In genomic region chr9:53536558-53537320, GRCm38 (mm10) we compare ENCODE assay signal across 8 mouse cellular contexts. TPM values are rescaled to one million over a fixed set of nuclear protein-coding genes. Genes with fewer than 3 reads are reported as not detected.
DNase-seq lines count a peak whose midpoint lies in the region; ATAC-seq and TF ChIP-seq lines count a peak whose summit lies in the region.

Gene Atm, minus strand, starts transcription at chr9:53536740.
Gene Npat, plus strand, starts transcription at chr9:53537047.

- peak within 1 kb of the TSS; percentile 77 for H3K4me3 ChIP-seq in C2C12 (ENCODE audit: insufficient read depth, poor library complexity, severe bottlenecking)
- H3K4me3 ChIP-seq in erythroblast, embryonic 14.5 days (replicated peaks), result peak within 1 kb of the TSS; percentile 97
- peak within 1 kb of the TSS; percentile 83 for H3K4me3 ChIP-seq in heart, embryonic 11.5 days (ENCODE audit: low read depth, low read length)
- peak within 1 kb of the TSS; percentile 92 for H3K4me3 ChIP-seq in kidney, embryonic 16.5 days (ENCODE audit: low read length)
- peak within 1 kb of the TSS; percentile 85 for H3K4me3 ChIP-seq in liver, adult 2 months (ENCODE audit: insufficient read depth, low read depth, low read length)
- H3K4me3 ChIP-seq in myocyte, result peak within 1 kb of the TSS; percentile 87

- peaks cover 52% of the 10 kb centered on the region for H3K79me3 ChIP-seq in C2C12 (ENCODE audit: low read depth)

- ATAC-seq in heart, embryonic 11.5 days (replicated peaks; ENCODE audit: insufficient number of reproducible peaks, low FRiP score, low TSS enrichment), result peak; percentile 99
- ATAC-seq in kidney, embryonic 16.5 days (ENCODE audit: low FRiP score, low TSS enrichment), result peak; percentile 99

- H3K79me2 ChIP-seq in C2C12 (ENCODE audit: control insufficient read depth, insufficient read depth) (peaks cover 71% of the 10 kb centered on the region), myocyte (ENCODE audit: control insufficient read depth, insufficient read depth) (peaks cover 48% of the 10 kb centered on the region)
- no peaks in the 10 kb centered on the region; the same call in 1 of the 2 replicates for H3K79me2 ChIP-seq in liver, adult 2 months (ENCODE audit: control insufficient read depth, insufficient read depth, low read length)

- no peak for TF ChIP-seq CTCF in C2C12 (IDR thresholded peaks at IDR 0.05; ENCODE audit: control insufficient read depth, insufficient read depth, insufficient read length)
- peak; percentile 34; the same call in 1 of the 2 replicates for TF ChIP-seq CTCF in brain, embryonic 14.5 days (IDR thresholded peaks at IDR 0.05; ENCODE audit: borderline replicate concordance, extremely low read depth, insufficient read depth, insufficient read length)
- no peak for TF ChIP-seq CTCF in liver, adult 2 months (IDR thresholded peaks at IDR 0.05; ENCODE audit: low read depth, low read length)

- H3K36me3 ChIP-seq in C2C12 (ENCODE audit: control insufficient read depth, insufficient read depth) (peaks cover 11% of the 10 kb centered on the region), myocyte (ENCODE audit: control insufficient read depth, insufficient read depth) (no peaks in the 10 kb centered on the region)
- peaks cover 26% of the 10 kb centered on the region for H3K36me3 ChIP-seq in erythroblast, embryonic 14.5 days (ENCODE audit: control insufficient read depth)
- H3K36me3 ChIP-seq in heart, embryonic 11.5 days (ENCODE audit: control insufficient read depth, insufficient read depth, low read length), result no peaks in the 10 kb centered on the region
- 0 out of 2 replicates have a peak, but pooled peaks cover 7% of the 10 kb centered on the region for H3K36me3 ChIP-seq in kidney, embryonic 16.5 days (ENCODE audit: insufficient read depth, low read length)
- no peaks in the 10 kb centered on the region for H3K36me3 ChIP-seq in liver, adult 2 months (ENCODE audit: control insufficient read depth, insufficient read depth, low read length)
- no peaks in the 10 kb centered on the region for H3K36me3 ChIP-seq in splenic B cell, adult 2 months (ENCODE audit: control insufficient read depth, insufficient read depth, low read length, poor library complexity, severe bottlenecking)

- peaks cover 45% of the 10 kb centered on the region for H3K4me1 ChIP-seq in erythroblast, embryonic 14.5 days (ENCODE audit: control insufficient read depth)
- H3K4me1 ChIP-seq in heart, embryonic 11.5 days (ENCODE audit: control insufficient read depth, insufficient read depth, low read length), result peaks cover 10% of the 10 kb centered on the region
- peaks cover 17% of the 10 kb centered on the region for H3K4me1 ChIP-seq in kidney, embryonic 16.5 days (ENCODE audit: insufficient read depth, low read length)
- peaks cover 4% of the 10 kb centered on the region; the same call in 1 of the 2 replicates for H3K4me1 ChIP-seq in liver, adult 2 months (ENCODE audit: control insufficient read depth, insufficient read depth, low read length)

- H3K27ac ChIP-seq in heart, embryonic 11.5 days (ENCODE audit: low read depth, low read length), result peak within 1 kb of the TSS; percentile 94
- H3K27ac ChIP-seq in kidney, embryonic 16.5 days (ENCODE audit: low read length), result peak within 1 kb of the TSS; percentile 94
- H3K27ac ChIP-seq in liver, adult 2 months (replicated peaks; ENCODE audit: insufficient read depth, low read depth, low read length), result peak within 1 kb of the TSS; percentile 49

- H3ac ChIP-seq in C2C12 (ENCODE audit: control insufficient read depth, insufficient read length, low read depth) (peak within 1 kb of the TSS; percentile 97), myocyte (ENCODE audit: control insufficient read depth, insufficient read length) (peak within 1 kb of the TSS; percentile 39)

- peak within 1 kb of the TSS; percentile 91 for H3K9ac ChIP-seq in heart, embryonic 11.5 days (ENCODE audit: low read depth, low read length)
- H3K9ac ChIP-seq in kidney, embryonic 16.5 days (replicated peaks; ENCODE audit: low read length), result peak within 1 kb of the TSS; percentile 93
- peak within 1 kb of the TSS; percentile 81 for H3K9ac ChIP-seq in liver, adult 2 months (ENCODE audit: low read depth, low read length)

- under 1% methylated on average over 69 of the region's 69 CpGs for WGBS in heart, embryonic 11.5 days (ENCODE audit: insufficient replicate concordance)
- under 1% methylated on average over 69 of the region's 69 CpGs for WGBS in kidney, embryonic 16.5 days
- WGBS in liver, adult 2 months, result under 1% methylated on average over 69 of the region's 69 CpGs

- H3K27me3 ChIP-seq in C2C12 (ENCODE audit: control insufficient read depth, insufficient read depth, insufficient read length), result no peaks in the 10 kb centered on the region
- H3K27me3 ChIP-seq in erythroblast, embryonic 14.5 days (ENCODE audit: control insufficient read depth), result no peaks in the 10 kb centered on the region
- no peaks in the 10 kb centered on the region for H3K27me3 ChIP-seq in heart, embryonic 11.5 days (ENCODE audit: control insufficient read depth, insufficient read depth, low read length)
- H3K27me3 ChIP-seq in kidney, embryonic 16.5 days (ENCODE audit: insufficient read depth, low read length), result no peaks in the 10 kb centered on the region
- no peaks in the 10 kb centered on the region for H3K27me3 ChIP-seq in liver, adult 2 months (ENCODE audit: control insufficient read depth, insufficient read depth, low read length)
- no peaks in the 10 kb centered on the region for H3K27me3 ChIP-seq in myocyte (ENCODE audit: control insufficient read depth, insufficient read depth, insufficient read length)
- H3K27me3 ChIP-seq in splenic B cell, adult 2 months (ENCODE audit: control insufficient read depth, insufficient read depth, low read length, poor library complexity, severe bottlenecking), result no peaks in the 10 kb centered on the region

- H3K9me3 ChIP-seq in erythroblast, embryonic 14.5 days (ENCODE audit: control insufficient read depth, low read length), result no peaks in the 10 kb centered on the region
- no peaks in the 10 kb centered on the region for H3K9me3 ChIP-seq in heart, embryonic 11.5 days (replicated peaks; ENCODE audit: control insufficient read depth, low read length)
- H3K9me3 ChIP-seq in kidney, embryonic 16.5 days (ENCODE audit: low read length), result no peaks in the 10 kb centered on the region

- peak; percentile 84; the same call in 1 of the 2 replicates for TF ChIP-seq POLR2A in brain, embryonic 14.5 days (IDR thresholded peaks at IDR 0.05; ENCODE audit: borderline replicate concordance, extremely low read depth, insufficient read depth, insufficient read length, poor library complexity, severe bottlenecking)
- TF ChIP-seq POLR2A in liver, adult 2 months (IDR thresholded peaks at IDR 0.05; ENCODE audit: extremely low read depth, insufficient read depth, low read length), result peak; percentile 70
- TF ChIP-seq POLR2A in myocyte (IDR thresholded peaks at IDR 0.05; ENCODE audit: insufficient read length, low read depth), result peak; percentile 74

- H3K4me2 ChIP-seq in heart, embryonic 11.5 days, result peak within 1 kb of the TSS; percentile 92
- peak within 1 kb of the TSS; percentile 93 for H3K4me2 ChIP-seq in kidney, embryonic 16.5 days (replicated peaks; ENCODE audit: low read depth, low read length)
- H3K4me2 ChIP-seq in myocyte (ENCODE audit: low read depth), result peak within 1 kb of the TSS; percentile 95

- peak; percentile 100 for DNase-seq in brain, embryonic 14.5 days (ENCODE audit: low read depth)
- DNase-seq in liver, adult 2 months (ENCODE audit: extremely low read depth, low read depth, low spot score), result peak; percentile 96
- peak; percentile 100 for DNase-seq in splenic B cell, adult 2 months (ENCODE audit: low read depth, low spot score)

TF ChIP-seq in C2C12, 6 proteins besides CTCF, POLR2A, EP300 and RAD21:
- TF ChIP-seq FOSL1 (IDR thresholded peaks at IDR 0.05; ENCODE audit: insufficient read depth, low read length, poor library complexity, severe bottlenecking), result no peak
- TF ChIP-seq USF1 (IDR thresholded peaks at IDR 0.05; ENCODE audit: low read depth), result peak; percentile 74
- TF ChIP-seq MYOD1 (IDR thresholded peaks at IDR 0.05; ENCODE audit: control insufficient read depth, insufficient read length, low read depth), result no peak
- TF ChIP-seq MAX (IDR thresholded peaks at IDR 0.05), result peak; percentile 92

TF ChIP-seq in myocyte, 11 proteins besides CTCF, POLR2A, EP300 and RAD21 (continues in another document):
- TF ChIP-seq TCF3 (IDR thresholded peaks at IDR 0.05; ENCODE audit: insufficient read length, low read depth), result no peak
- no peak for TF ChIP-seq CEBPB (IDR thresholded peaks at IDR 0.05; ENCODE audit: insufficient read depth, poor library complexity, severe bottlenecking)
- TF ChIP-seq TCF12 (IDR thresholded peaks at IDR 0.05; ENCODE audit: insufficient read depth, poor library complexity, severe bottlenecking), result no peak
- no peak for TF ChIP-seq REST (IDR thresholded peaks at IDR 0.05; ENCODE audit: insufficient read depth, insufficient read length)
- TF ChIP-seq MYOG (IDR thresholded peaks at IDR 0.05; ENCODE audit: control insufficient read depth in 1 of 3, insufficient read depth in 1 of 3, insufficient read length in 2 of 3, low read depth in 2 of 3), result peak in 1 of 3 experiments; percentile 50
- no peak for TF ChIP-seq SRF (IDR thresholded peaks at IDR 0.05; ENCODE audit: control insufficient read depth, insufficient read length, low read depth)
- peak; percentile 71 for TF ChIP-seq E2F4 (IDR thresholded peaks at IDR 0.05; ENCODE audit: insufficient read depth)
- no peak for TF ChIP-seq MAX (IDR thresholded peaks at IDR 0.05; ENCODE audit: low read depth)
- TF ChIP-seq POLR2AphosphoS2 (IDR thresholded peaks at IDR 0.05; ENCODE audit: insufficient read length, low read depth), result peak; percentile 74
- peak; percentile 55 for TF ChIP-seq USF1 (IDR thresholded peaks at IDR 0.05; ENCODE audit: low read depth)

RNA-seq across cellular contexts. Expression of gene Atm, which starts in this region (rescaled TPM):
- 3.3 TPM for polyA plus RNA-seq in C2C12 (2012; fragmentation: generic; extraction: Trizol)
- 5.9 and 12.3 TPM in 2 replicates for polyA plus RNA-seq in brain, embryonic 14.5 days (2012; rRNA removed)
- 0.02 and 0.06 TPM in 2 replicates for polyA plus RNA-seq in erythroblast, embryonic 14.5 days (2012)
- polyA plus RNA-seq in heart, embryonic 11.5 days (2014; fragmentation: Nextera tagmentation; extraction: Ambion mirVana), result 12.0 and 12.6 TPM in 2 replicates
- polyA plus RNA-seq in kidney, embryonic 16.5 days (2015; fragmentation: Nextera tagmentation; extraction: Ambion mirVana), result 13.1 and 16.8 TPM in 2 replicates
- total RNA-seq in liver, adult 2 months (2014; rRNA removed), result 7.6 and 8.3 TPM in 2 replicates
- polyA plus RNA-seq in liver, adult 2 months (2012; rRNA removed), result 0.77 and 0.93 TPM in 2 replicates
- polyA plus RNA-seq in myocyte (2012; fragmentation: generic; extraction: Trizol), result 1.6 TPM

RNA-seq across cellular contexts. Expression of gene Npat, which starts in this region (rescaled TPM):
- polyA plus RNA-seq in C2C12 (2012; fragmentation: generic; extraction: Trizol), result 3.0 TPM
- polyA plus RNA-seq in brain, embryonic 14.5 days (2012; rRNA removed), result 10.5 and 10.7 TPM in 2 replicates
- polyA plus RNA-seq in erythroblast, embryonic 14.5 days (2012), result 0.09 TPM in 2 replicates
- 18.3 and 18.9 TPM in 2 replicates for polyA plus RNA-seq in heart, embryonic 11.5 days (2014; fragmentation: Nextera tagmentation; extraction: Ambion mirVana)
- 19.0 and 20.5 TPM in 2 replicates for polyA plus RNA-seq in kidney, embryonic 16.5 days (2015; fragmentation: Nextera tagmentation; extraction: Ambion mirVana)
- total RNA-seq in liver, adult 2 months (2014; rRNA removed), result 3.8 and 5.2 TPM in 2 replicates
- polyA plus RNA-seq in liver, adult 2 months (2012; rRNA removed), result 0.57 and 0.86 TPM in 2 replicates
- 1.8 TPM for polyA plus RNA-seq in myocyte (2012; fragmentation: generic; extraction: Trizol)

Comparison
In these comparisons a context has a peak if more than half of its experiments do, and no peak if none do; other contexts are left out.
1. Peak in every context shown above with its lines: DNase-seq, ATAC-seq, H3K4me3 ChIP-seq and H3K27ac ChIP-seq.